Mouse (Mus musculus) cerebellum, adult 8-10 months (tissue): ENCODE results near the gene Pik3ap1.
"Not testable (repeated sequence)": the region's sequence is repeated elsewhere in the genome, so short reads cannot be mapped to it uniquely, and the experiment has no call there.

ENCODE experiments used
- DNase-seq: peaks from one replicate; pipeline ENCODE4 v3.0.0; 2022

The Pik3ap1 gene

DNA sequence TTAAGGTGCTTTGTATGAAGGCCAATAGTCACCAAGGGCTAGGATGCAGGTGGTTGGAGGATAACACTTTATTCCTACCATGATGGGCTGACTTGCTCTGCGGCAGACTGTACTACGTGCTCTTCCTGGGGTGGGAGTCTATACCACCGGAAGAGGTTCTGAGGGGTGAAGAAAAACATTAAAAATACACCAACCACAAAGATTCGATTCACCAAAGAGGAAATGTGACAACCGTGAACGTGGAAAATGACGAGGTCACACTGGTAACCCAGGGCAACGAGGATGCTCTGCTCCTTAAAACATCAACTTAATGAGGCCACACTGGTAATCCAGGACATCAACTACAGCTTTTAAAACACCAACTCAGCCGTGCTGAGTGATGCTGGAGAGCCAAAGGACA, 56.2 kb downstream of the Pik3ap1 start:
- DNase-seq, result no peak

DNA sequence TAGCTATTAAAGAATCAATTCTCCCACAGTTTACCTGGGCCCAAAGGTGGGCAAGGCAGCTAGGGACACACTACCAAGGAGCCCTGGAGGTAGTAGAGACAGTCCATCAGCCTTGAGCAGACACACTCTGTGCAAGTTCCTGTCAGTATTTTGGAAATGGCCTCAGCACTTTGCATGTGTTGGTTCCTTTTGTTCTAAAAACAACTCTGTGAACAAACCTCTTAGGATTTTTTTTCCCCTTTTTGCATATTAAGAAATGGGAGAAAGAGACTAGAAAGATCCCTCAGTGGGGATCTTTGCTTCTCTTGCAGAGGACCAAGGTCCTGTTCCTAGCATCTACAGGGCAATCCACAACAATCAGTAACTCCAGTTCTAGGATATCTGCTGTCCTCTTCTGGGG, 61.1 kb downstream of the Pik3ap1 start:
- no peak for DNase-seq

- DNase-seq, result no peak
Measured at GRCm38 (mm10) chr19:41323125-41323524, 61.8 kb downstream of the Pik3ap1 start.

GRCm38 (mm10) chr19:41321149-41321548, 63.8 kb downstream of the Pik3ap1 start:
- DNase-seq, result no peak

- DNase-seq, result peak; percentile 23
Measured at GRCm38 (mm10) chr19:41317315-41318095, 67.4 kb downstream of the Pik3ap1 start.

DNA sequence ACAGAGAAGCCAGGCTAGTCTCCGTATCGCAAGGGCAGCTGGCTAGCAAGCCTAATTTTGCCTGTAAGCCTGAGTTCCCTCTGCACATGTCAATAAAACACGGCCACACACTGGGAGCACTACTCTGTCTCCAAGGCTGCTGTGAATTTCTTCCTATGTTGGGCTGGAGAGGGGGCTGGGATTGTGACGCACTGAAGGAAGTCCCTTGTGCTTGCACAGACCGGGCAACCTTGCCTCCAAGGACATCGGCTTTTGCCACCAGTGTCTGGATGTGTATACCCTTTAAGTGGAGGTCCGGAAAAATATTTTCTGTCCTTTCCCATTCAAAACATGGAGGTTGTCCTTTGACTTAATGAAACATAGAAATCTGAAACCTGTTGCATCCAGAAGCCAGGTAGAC, 70.2 kb downstream of the Pik3ap1 start:
- DNase-seq, result no peak

GRCm38 (mm10) chr19:41313663-41314062, 71.2 kb downstream of the Pik3ap1 start:
- DNase-seq, result no peak

- DNase-seq, result not testable (repeated sequence)
Measured at GRCm38 (mm10) chr19:41312587-41312986, 72.3 kb downstream of the Pik3ap1 start.

DNA sequence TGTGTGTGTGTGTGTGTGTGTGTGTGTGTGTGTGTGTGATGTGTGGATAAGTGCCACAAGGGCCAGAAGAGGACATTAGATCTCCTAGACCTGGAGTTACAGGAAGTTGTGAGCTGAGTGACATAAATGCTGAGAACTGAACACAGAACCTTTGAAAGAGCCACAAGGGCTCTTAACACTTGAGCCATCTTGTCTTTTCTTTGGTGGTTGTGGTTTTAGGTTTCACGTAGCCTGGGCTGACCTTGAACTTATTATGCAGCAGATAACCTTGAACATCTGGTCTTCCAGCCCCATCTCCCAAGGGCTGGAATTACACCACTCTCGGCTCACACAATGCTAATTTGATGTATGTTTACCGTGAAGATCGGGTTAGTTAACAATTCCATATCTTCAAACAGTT, 72.9 kb downstream of the Pik3ap1 start:
- DNase-seq, result no peak

- DNase-seq, result no peak
Measured at GRCm38 (mm10) chr19:41310971-41311703, 73.8 kb downstream of the Pik3ap1 start.

DNA sequence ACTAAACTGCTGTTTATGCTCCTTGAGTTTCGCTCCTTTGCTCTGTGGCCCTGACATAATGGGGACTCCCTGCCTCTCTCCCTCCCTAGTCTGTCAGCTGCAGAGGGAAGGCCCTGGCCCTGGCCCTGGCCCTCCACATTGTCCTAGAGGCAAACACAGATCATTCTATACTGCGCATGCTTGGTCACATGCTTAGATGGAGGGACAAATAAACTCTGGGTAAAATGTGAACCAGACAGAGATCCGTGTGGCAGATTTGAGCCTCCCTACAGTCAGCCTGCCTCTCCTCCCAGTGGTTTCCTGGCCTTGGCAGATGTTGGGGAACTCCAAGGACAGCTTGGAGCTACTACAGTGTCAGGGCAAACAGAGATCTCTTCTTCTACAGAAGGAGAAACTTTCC, 81.0 kb downstream of the Pik3ap1 start:
- no peak for DNase-seq

GRCm38 (mm10) chr19:41303433-41303832, 81.5 kb downstream of the Pik3ap1 start:
- DNase-seq, result no peak

GRCm38 (mm10) chr19:41301856-41302255, 83.0 kb downstream of the Pik3ap1 start:
- no peak for DNase-seq

DNA sequence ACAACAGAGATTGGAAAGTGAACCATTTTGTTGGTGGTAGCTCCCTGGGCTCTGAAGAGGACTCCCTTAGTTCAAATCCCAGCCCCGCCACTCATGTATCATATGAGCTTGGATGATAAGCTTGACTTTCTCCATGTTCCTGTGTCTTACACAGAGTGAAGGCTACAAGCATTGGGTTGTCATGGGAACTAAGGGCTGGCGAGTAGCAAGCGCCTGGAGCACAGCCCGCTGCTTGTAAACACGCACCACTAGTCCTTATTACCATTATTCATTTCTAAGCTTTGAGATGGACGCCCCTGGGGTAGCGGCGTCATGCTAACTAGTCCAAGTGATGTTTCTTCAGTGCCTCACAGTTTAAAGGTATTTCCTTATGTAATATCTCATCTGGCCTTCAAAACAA, 85.5 kb downstream of the Pik3ap1 start:
- DNase-seq, result no peak

DNA sequence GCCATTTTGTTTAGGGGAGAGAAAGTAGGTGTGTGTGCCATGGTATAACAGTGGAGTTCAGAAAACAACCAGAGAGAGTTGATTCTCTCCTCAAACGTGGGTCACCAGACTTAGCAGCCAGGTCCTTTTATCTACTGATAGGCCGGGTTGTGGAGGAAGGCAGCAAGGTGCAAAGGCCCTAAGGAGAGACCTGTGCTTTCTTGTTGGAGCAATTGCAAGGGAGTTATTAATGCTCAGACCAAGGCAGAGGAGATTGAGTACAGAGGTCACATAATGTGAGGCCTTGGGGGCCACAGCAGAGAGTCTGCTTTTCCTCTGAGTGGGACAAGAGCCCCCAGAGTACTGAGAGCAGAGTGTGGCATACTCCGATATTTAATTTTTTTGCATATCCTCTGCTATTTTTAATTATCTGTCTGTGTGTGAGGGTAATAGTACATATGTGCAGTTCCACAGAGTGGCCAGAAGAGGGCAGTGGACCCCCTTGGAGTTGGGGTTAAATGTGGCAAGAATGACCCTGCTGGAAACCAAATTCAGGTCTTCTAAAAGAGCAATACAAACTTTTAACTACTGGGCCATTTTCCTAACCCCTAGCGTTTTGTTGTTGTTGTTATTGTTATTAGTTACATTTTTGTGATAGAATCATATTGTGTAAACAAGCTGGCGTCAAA, 93.8 kb downstream of the Pik3ap1 start:
- no peak for DNase-seq

DNA sequence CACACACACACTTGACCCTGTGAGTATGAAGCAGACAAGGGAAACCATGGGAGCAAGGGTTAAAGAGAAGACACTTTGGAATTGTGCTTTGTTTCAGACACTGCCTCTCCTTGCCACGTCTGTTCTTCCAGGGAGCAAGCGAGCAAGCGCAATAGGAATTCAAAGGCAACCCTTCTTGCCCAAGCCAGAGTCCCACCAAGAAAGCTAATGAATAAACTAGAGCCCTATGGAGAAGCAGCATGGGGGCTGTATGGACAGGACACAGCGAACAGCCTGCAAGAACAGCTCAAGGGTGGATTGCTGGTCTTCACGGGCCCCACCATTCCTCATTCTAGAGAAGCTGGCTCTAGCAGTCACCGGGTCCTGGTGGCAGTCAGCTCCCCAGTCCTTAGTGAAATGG, 96.3 kb downstream of the Pik3ap1 start:
- DNase-seq, result no peak

- no peak for DNase-seq
Measured at GRCm38 (mm10) chr19:41287224-41287623, 97.7 kb downstream of the Pik3ap1 start.

- no peak for DNase-seq
Measured at GRCm38 (mm10) chr19:41284515-41284914, 100.4 kb downstream of the Pik3ap1 start.

- no peak for DNase-seq
Measured at GRCm38 (mm10) chr19:41282718-41283117, 102.2 kb downstream of the Pik3ap1 start.

DNA sequence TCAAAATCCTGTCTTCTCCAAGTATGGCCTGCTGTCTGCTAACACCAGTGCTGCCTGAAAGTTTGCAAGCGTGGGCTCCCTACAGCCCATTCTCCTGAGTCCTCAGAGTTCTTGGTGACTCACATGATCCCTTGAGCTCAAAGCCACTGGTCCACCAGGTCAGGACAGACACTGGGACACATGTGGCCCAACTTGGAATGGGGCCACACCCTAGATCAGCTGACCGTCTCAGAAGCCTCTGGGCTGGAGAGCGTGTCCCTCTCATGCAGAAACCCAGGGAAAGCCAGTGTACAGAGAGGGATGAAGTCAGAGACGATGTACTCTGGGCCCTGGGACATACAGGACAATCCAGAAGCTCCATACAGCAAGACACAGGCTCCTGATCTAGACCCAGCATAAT, 102.7 kb downstream of the Pik3ap1 start:
- no peak for DNase-seq

- no peak for DNase-seq
Measured at GRCm38 (mm10) chr19:41279724-41280244, 105.1 kb downstream of the Pik3ap1 start.

DNA sequence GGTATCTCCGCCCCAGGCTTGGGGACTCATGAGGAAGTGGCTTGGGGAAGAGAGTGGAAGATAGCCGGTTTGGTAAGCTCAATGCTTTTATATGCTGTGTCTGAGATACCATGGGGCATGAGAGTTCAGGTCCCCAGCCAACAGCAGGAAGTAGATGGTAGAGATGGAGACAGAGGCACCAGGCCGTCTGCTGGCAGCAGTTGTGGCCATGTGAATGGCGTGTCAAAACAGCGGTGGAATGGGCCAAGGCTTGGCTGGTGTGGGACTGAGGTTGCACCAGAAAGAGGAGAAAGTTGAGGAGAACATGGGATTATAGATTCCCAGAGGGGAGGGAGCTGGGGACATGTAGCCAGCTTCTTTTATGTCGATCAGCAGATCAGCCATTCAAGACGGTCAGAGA, 106.3 kb downstream of the Pik3ap1 start:
- DNase-seq, result no peak

DNA sequence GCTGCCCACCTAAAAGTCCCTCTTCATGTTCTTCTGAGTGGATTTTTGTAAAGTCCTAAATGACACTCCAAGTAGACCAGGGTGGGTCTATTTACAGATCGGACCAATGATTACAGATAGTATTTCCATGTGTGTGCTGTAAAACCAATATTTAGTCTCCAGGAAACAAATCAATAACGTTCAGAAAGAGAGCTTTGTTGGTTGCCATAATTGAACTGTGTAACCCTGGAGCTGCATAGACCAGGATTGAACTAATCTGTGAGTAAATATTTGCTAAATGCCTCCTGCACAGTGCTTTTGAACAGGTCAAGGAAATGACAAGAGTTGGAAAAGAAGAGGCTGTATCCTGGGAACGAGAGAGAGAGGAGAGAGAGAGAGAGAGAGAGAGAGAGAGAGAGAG, 109.3 kb downstream of the Pik3ap1 start:
- DNase-seq, result no peak

DNA sequence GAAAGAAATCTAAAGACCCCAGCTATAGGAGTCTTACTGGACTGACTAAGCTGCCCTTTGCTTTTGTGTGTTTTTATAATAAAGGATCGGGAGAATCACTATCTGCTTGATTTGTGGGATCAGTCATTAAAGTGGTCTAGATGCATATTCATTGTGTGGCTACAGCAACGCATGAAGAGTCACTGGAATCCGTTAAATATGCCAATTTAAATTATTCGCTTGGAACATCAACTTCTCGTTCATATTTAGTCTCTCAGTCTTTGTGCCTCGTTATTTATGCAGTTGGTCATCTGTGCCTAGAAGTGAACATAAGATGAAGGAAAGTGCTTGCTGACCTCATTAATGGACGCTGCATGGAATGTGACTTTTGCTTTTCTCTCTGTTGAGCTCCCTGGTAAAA, 114.0 kb downstream of the Pik3ap1 start:
- no peak for DNase-seq
